Mouse (Mus musculus): ENCODE measurements around the gene Set. TPM values are rescaled to one million over a fixed set of nuclear protein-coding genes. Genes with fewer than 3 reads are reported as not detected.

The Set gene
- polyA plus RNA-seq, 1 experiment from 2014 or later: 647 TPM

- H3K27ac ChIP-seq (ENCODE audit: low read depth, low read length): no peak overlapping the region
- WGBS: 59% methylated on average over 10 of the region's 10 CpGs
- H3K27me3 ChIP-seq (ENCODE audit: control insufficient read depth, insufficient read depth, low read length): no peaks in the 10 kb centered on the region
- peaks cover 5% of the 10 kb centered on the region; the same call in 1 of the 2 replicates for H3K36me3 ChIP-seq (ENCODE audit: control insufficient read depth, insufficient read depth, low read length)
- ATAC-seq (ENCODE audit: low FRiP score, low TSS enrichment): peak; percentile 42; the same call in 1 of the 2 replicates
- no peak overlapping the region for H3K4me3 ChIP-seq (ENCODE audit: low read length)
- no peak overlapping the region for H3K9ac ChIP-seq (ENCODE audit: low read depth, low read length)
- H3K4me2 ChIP-seq (replicated peaks; ENCODE audit: low read depth, low read length): no peak overlapping the region
- H3K4me1 ChIP-seq (ENCODE audit: control insufficient read depth, insufficient read depth, low read length): no peaks in the 10 kb centered on the region
- no peaks in the 10 kb centered on the region for H3K9me3 ChIP-seq (ENCODE audit: control insufficient read depth, low read length)
These were observed 18.8 kb upstream of the Set start for GRCm38 (mm10) chr2:30038370-30038769.

- no peak overlapping the region for H3K9ac ChIP-seq (ENCODE audit: low read depth, low read length)
- ATAC-seq (ENCODE audit: low FRiP score, low TSS enrichment): no peak
- no peak overlapping the region for H3K4me3 ChIP-seq (ENCODE audit: low read length)
These were observed 17.5 kb upstream of the Set start for GRCm38 (mm10) chr2:30039687-30040086.

GRCm38 (mm10) chr2:30042445-30042844 lies 14.7 kb upstream of the Set start:
- ATAC-seq (ENCODE audit: low FRiP score, low TSS enrichment): peak; percentile 36; the same call in 1 of the 2 replicates
- Histone ChIP-seq H3K27me3 (ENCODE audit: control insufficient read depth, insufficient read depth, low read length) (no peaks in the 10 kb centered on the region), H3K4me3 (ENCODE audit: low read length) (no peak overlapping the region), H3K9me3 (ENCODE audit: control insufficient read depth, low read length) (no peaks in the 10 kb centered on the region), H3K4me2 (replicated peaks; ENCODE audit: low read depth, low read length) (no peak overlapping the region), H3K27ac (ENCODE audit: low read depth, low read length) (no peak overlapping the region), H3K9ac (ENCODE audit: low read depth, low read length) (no peak overlapping the region), H3K4me1 (ENCODE audit: control insufficient read depth, insufficient read depth, low read length) (no peaks in the 10 kb centered on the region), H3K36me3 (ENCODE audit: control insufficient read depth, insufficient read depth, low read length) (peaks cover 9% of the 10 kb centered on the region)
- 7% methylated on average over 4 of the region's 4 CpGs for WGBS

More at GRCm38 (mm10) chr2:30039687-30040086, 17.5 kb upstream of the Set start:
- Histone ChIP-seq H3K9me3 (ENCODE audit: control insufficient read depth, low read length) (no peaks in the 10 kb centered on the region), H3K4me1 (ENCODE audit: control insufficient read depth, insufficient read depth, low read length) (no peaks in the 10 kb centered on the region), H3K27ac (ENCODE audit: low read depth, low read length) (no peak overlapping the region), H3K27me3 (ENCODE audit: control insufficient read depth, insufficient read depth, low read length) (no peaks in the 10 kb centered on the region), H3K4me2 (replicated peaks; ENCODE audit: low read depth, low read length) (no peak overlapping the region), H3K36me3 (ENCODE audit: control insufficient read depth, insufficient read depth, low read length) (peaks cover 5% of the 10 kb centered on the region; the same call in 1 of the 2 replicates)

- Histone ChIP-seq H3K4me2 (replicated peaks; ENCODE audit: low read depth, low read length) (no peak overlapping the region), H3K4me1 (ENCODE audit: control insufficient read depth, insufficient read depth, low read length) (no peaks in the 10 kb centered on the region), H3K9ac (ENCODE audit: low read depth, low read length) (no peak overlapping the region), H3K27ac (ENCODE audit: low read depth, low read length) (no peak overlapping the region), H3K4me3 (ENCODE audit: low read length) (no peak overlapping the region), H3K27me3 (ENCODE audit: control insufficient read depth, insufficient read depth, low read length) (no peaks in the 10 kb centered on the region), H3K9me3 (ENCODE audit: control insufficient read depth, low read length) (no peaks in the 10 kb centered on the region), H3K36me3 (ENCODE audit: control insufficient read depth, insufficient read depth, low read length) (peaks cover 4% of the 10 kb centered on the region; the same call in 1 of the 2 replicates)
- no peak for ATAC-seq (ENCODE audit: low FRiP score, low TSS enrichment)
- 93% methylated on average over 5 of the region's 5 CpGs for WGBS
These were observed 12.6 kb upstream of the Set start for GRCm38 (mm10) chr2:30044550-30044949.

GRCm38 (mm10) chr2:30047127-30047526 lies 10.1 kb upstream of the Set start:
- no peak overlapping the region for H3K27ac ChIP-seq (ENCODE audit: low read depth, low read length)
- no peaks in the 10 kb centered on the region for H3K27me3 ChIP-seq (ENCODE audit: control insufficient read depth, insufficient read depth, low read length)
- no peak overlapping the region for H3K4me3 ChIP-seq (ENCODE audit: low read length)
- no peak for ATAC-seq (ENCODE audit: low FRiP score, low TSS enrichment)
- H3K9me3 ChIP-seq (ENCODE audit: control insufficient read depth, low read length): no peaks in the 10 kb centered on the region
- no peak overlapping the region for H3K9ac ChIP-seq (ENCODE audit: low read depth, low read length)
- peaks cover 4% of the 10 kb centered on the region; the same call in 1 of the 2 replicates for H3K36me3 ChIP-seq (ENCODE audit: control insufficient read depth, insufficient read depth, low read length)
- WGBS: 93% methylated on average over 6 of the region's 6 CpGs
- no peaks in the 10 kb centered on the region for H3K4me1 ChIP-seq (ENCODE audit: control insufficient read depth, insufficient read depth, low read length)
- no peak overlapping the region for H3K4me2 ChIP-seq (replicated peaks; ENCODE audit: low read depth, low read length)

- Histone ChIP-seq H3K27me3 (ENCODE audit: control insufficient read depth, insufficient read depth, low read length) (no peaks in the 10 kb centered on the region), H3K36me3 (ENCODE audit: control insufficient read depth, insufficient read depth, low read length) (peaks cover 4% of the 10 kb centered on the region; the same call in 1 of the 2 replicates), H3K4me1 (ENCODE audit: control insufficient read depth, insufficient read depth, low read length) (no peaks in the 10 kb centered on the region), H3K9ac (ENCODE audit: low read depth, low read length) (peak overlapping the region; percentile 73; the same call in 1 of the 2 replicates), H3K4me2 (replicated peaks; ENCODE audit: low read depth, low read length) (peak overlapping the region; percentile 62), H3K9me3 (ENCODE audit: control insufficient read depth, low read length) (no peaks in the 10 kb centered on the region), H3K4me3 (ENCODE audit: low read length) (peak overlapping the region; percentile 63), H3K27ac (ENCODE audit: low read depth, low read length) (peak overlapping the region; percentile 93; the same call in 1 of the 2 replicates)
- 51% methylated on average over 11 of the region's 11 CpGs for WGBS
- 0 out of 2 replicates have a peak, but pooled peaks have one; percentile 1 for ATAC-seq (ENCODE audit: low FRiP score, low TSS enrichment)
These were observed 9.1 kb upstream of the Set start for GRCm38 (mm10) chr2:30048101-30048501.

- whole genome bisulfite sequencing: 1% methylated on average over 53 of the region's 54 CpGs
- peak; percentile 94 for ATAC-seq (ENCODE audit: low FRiP score, low TSS enrichment)
These were observed 8.3 kb upstream of the Set start, which contains the start of gene Wdr34 for GRCm38 (mm10) chr2:30048699-30049388. Gene Wdr34 (minus strand): TSS chr2:30048881.

GRCm38 (mm10) chr2:30049831-30050230 lies 7.3 kb upstream of the Set start:
- Histone ChIP-seq H3K27ac (ENCODE audit: low read depth, low read length) (no peak overlapping the region), H3K36me3 (ENCODE audit: control insufficient read depth, insufficient read depth, low read length) (peaks cover 4% of the 10 kb centered on the region; the same call in 1 of the 2 replicates), H3K4me1 (ENCODE audit: control insufficient read depth, insufficient read depth, low read length) (no peaks in the 10 kb centered on the region), H3K27me3 (ENCODE audit: control insufficient read depth, insufficient read depth, low read length) (no peaks in the 10 kb centered on the region), H3K9me3 (ENCODE audit: control insufficient read depth, low read length) (no peaks in the 10 kb centered on the region), H3K4me3 (ENCODE audit: low read length) (no peak overlapping the region), H3K9ac (ENCODE audit: low read depth, low read length) (no peak overlapping the region), H3K4me2 (replicated peaks; ENCODE audit: low read depth, low read length) (no peak overlapping the region)
- ATAC-seq (ENCODE audit: low FRiP score, low TSS enrichment): no peak
- WGBS: 84% methylated on average over 3 of the region's 3 CpGs

More at GRCm38 (mm10) chr2:30048699-30049388, 8.3 kb upstream of the Set start, which contains the start of gene Wdr34:
- H3K9me3 ChIP-seq (ENCODE audit: control insufficient read depth, low read length): no peaks in the 10 kb centered on the region
- peak within 1 kb of the TSS; percentile 73 for H3K9ac ChIP-seq (ENCODE audit: low read depth, low read length)
- H3K4me1 ChIP-seq (ENCODE audit: control insufficient read depth, insufficient read depth, low read length): no peaks in the 10 kb centered on the region
- H3K4me2 ChIP-seq (replicated peaks; ENCODE audit: low read depth, low read length): peak within 1 kb of the TSS; percentile 62
- peak within 1 kb of the TSS; percentile 93 for H3K27ac ChIP-seq (ENCODE audit: low read depth, low read length)
- H3K4me3 ChIP-seq (ENCODE audit: low read length): peak within 1 kb of the TSS; percentile 63
- H3K36me3 ChIP-seq (ENCODE audit: control insufficient read depth, insufficient read depth, low read length): peaks cover 4% of the 10 kb centered on the region; the same call in 1 of the 2 replicates
- no peaks in the 10 kb centered on the region for H3K27me3 ChIP-seq (ENCODE audit: control insufficient read depth, insufficient read depth, low read length)
